Mouse (Mus musculus) midbrain, embryonic 16.5 days (tissue): Measurements from ENCODE around the gene Sik1. TPM values are rescaled to one million over a fixed set of nuclear protein-coding genes. Genes with fewer than 3 reads are reported as not detected.

Experiments used
- ATAC-seq: fragments of 200-750 bp; cut with Nextera tagmentation; 2 replicates; pipeline ENCODE4 v1.8.0; 2017; ENCODE audit warnings: moderate TSS enrichment
- H3K27ac ChIP-seq: fragments of 300-500 bp; sonication (generic); 2 replicates; pipeline ENCODE4 v1.5.1; 2014; ENCODE audit warnings: mild to moderate bottlenecking, low read length, mixed read lengths
- H3K27me3 ChIP-seq: fragments of 300-500 bp; sonication (generic); 2 replicates; pipeline ENCODE4 v1.6.1; 2014; ENCODE audit warnings: low read depth, low read length, mixed read lengths; ENCODE audit not compliant: control insufficient read depth, insufficient read depth
- H3K36me3 ChIP-seq: fragments of 300-500 bp; sonication (generic); 2 replicates; pipeline ENCODE4 v1.6.1; 2014; ENCODE audit warnings: mild to moderate bottlenecking, low read length, moderate library complexity, mixed read lengths; ENCODE audit not compliant: control insufficient read depth, insufficient read depth
- H3K4me1 ChIP-seq: fragments of 300-500 bp; sonication (generic); 2 replicates; pipeline ENCODE4 v1.6.1; 2014; ENCODE audit warnings: mild to moderate bottlenecking, low read length, mixed read lengths; ENCODE audit not compliant: control insufficient read depth, insufficient read depth
- H3K4me2 ChIP-seq: fragments of 300-500 bp; sonication (generic); 2 replicates; pipeline ENCODE4 v1.6.1; 2014; ENCODE audit warnings: mild to moderate bottlenecking, low read length, mixed read lengths
- H3K4me3 ChIP-seq: fragments of 300-500 bp; sonication (generic); 2 replicates; pipeline ENCODE4 v1.5.1; 2014; ENCODE audit warnings: low read depth, mild to moderate bottlenecking, low read length, moderate library complexity, mixed read lengths
- H3K9ac ChIP-seq: fragments of 300-500 bp; sonication (generic); 2 replicates; pipeline ENCODE4 v1.6.1; 2014; ENCODE audit warnings: low read depth, low read length, mixed read lengths
- H3K9me3 ChIP-seq: fragments of 300-500 bp; sonication (generic); replicated peaks from 2 replicates; pipeline ENCODE4 v1.6.1; 2014; ENCODE audit warnings: mild to moderate bottlenecking, low read length, mixed read lengths; ENCODE audit not compliant: control insufficient read depth, poor library complexity, severe bottlenecking
- WGBS: fragments of 180-500 bp; shearing (Covaris S2); extraction: QIAGEN DNeasy Blood & Tissue Kit; methylation state at CpG from one replicate; pipeline ENCODE4 v1.1.7; 2014; 5-methylcytosine and 5-hydroxymethylcytosine counted together
- polyA plus RNA-seq: library from polyadenylated mRNA; unstranded; fragments of >200 nt; fragmentation: Nextera tagmentation; extraction: Ambion mirVana; gene quantifications from 2 replicates; pipeline ENCODE4 v1.2.1, GENCODE M21; 2015

Gene Sik1
- polyA plus RNA-seq, 1 experiment from 2014 or later = 16.7 TPM

GRCm38 (mm10) chr17:31824812-31825211 is 30.8 kb downstream of the Sik1 start:
- Histone ChIP-seq H3K9me3 (no peaks in the 10 kb centered on the region), H3K27me3 (no peaks in the 10 kb centered on the region), H3K4me3 (no peak overlapping the region), H3K27ac (no peak overlapping the region), H3K4me2 (no peak overlapping the region), H3K36me3 (no peaks in the 10 kb centered on the region), H3K4me1 (no peaks in the 10 kb centered on the region), H3K9ac (no peak overlapping the region)
- WGBS = 91% methylated on average over 7 of the region's 7 CpGs
- no peak for ATAC-seq

- ATAC-seq = no peak
- Histone ChIP-seq H3K4me2 (no peak overlapping the region), H3K9ac (0 out of 2 replicates have a peak overlapping the region, but pooled peaks have one; percentile 22), H3K27ac (no peak overlapping the region), H3K4me3 (no peak overlapping the region), H3K4me1 (peaks cover 14% of the 10 kb centered on the region), H3K9me3 (no peaks in the 10 kb centered on the region), H3K36me3 (no peaks in the 10 kb centered on the region), H3K27me3 (no peaks in the 10 kb centered on the region)
- 43% methylated on average over 11 of the region's 13 CpGs for WGBS
Observed at GRCm38 (mm10) chr17:31821136-31821933, 34.3 kb downstream of the Sik1 start.

GRCm38 (mm10) chr17:31820099-31820846 is 35.3 kb downstream of the Sik1 start:
- H3K4me3 ChIP-seq = no peak overlapping the region
- no peak for ATAC-seq
- H3K4me1 ChIP-seq = peaks cover 14% of the 10 kb centered on the region
- H3K4me2 ChIP-seq = no peak overlapping the region
- H3K9me3 ChIP-seq = no peaks in the 10 kb centered on the region
- WGBS = 41% methylated on average over 4 of the region's 4 CpGs
- H3K27ac ChIP-seq = no peak overlapping the region
- H3K9ac ChIP-seq = no peak overlapping the region
- no peaks in the 10 kb centered on the region for H3K27me3 ChIP-seq
- no peaks in the 10 kb centered on the region for H3K36me3 ChIP-seq

- H3K4me3 ChIP-seq = no peak overlapping the region
- H3K27ac ChIP-seq = no peak overlapping the region
- WGBS = 61% methylated on average over 9 of the region's 9 CpGs
- peaks cover 18% of the 10 kb centered on the region for H3K4me1 ChIP-seq
- no peak for ATAC-seq
- H3K27me3 ChIP-seq = no peaks in the 10 kb centered on the region
- H3K36me3 ChIP-seq = no peaks in the 10 kb centered on the region
- H3K9ac ChIP-seq = no peak overlapping the region
- H3K4me2 ChIP-seq = no peak overlapping the region
- H3K9me3 ChIP-seq = no peaks in the 10 kb centered on the region
Observed at GRCm38 (mm10) chr17:31819372-31819771, 36.2 kb downstream of the Sik1 start.

GRCm38 (mm10) chr17:31817815-31818214 is 37.8 kb downstream of the Sik1 start:
- no peaks in the 10 kb centered on the region for H3K27me3 ChIP-seq
- H3K4me1 ChIP-seq = peaks cover 20% of the 10 kb centered on the region
- no peak overlapping the region for H3K4me2 ChIP-seq
- no peak overlapping the region for H3K4me3 ChIP-seq
- H3K27ac ChIP-seq = peak overlapping the region; percentile 82
- H3K9ac ChIP-seq = peak overlapping the region; percentile 42; the same call in 1 of the 2 replicates
- H3K9me3 ChIP-seq = no peaks in the 10 kb centered on the region
- WGBS = 100% methylated on average over 1 of the region's 1 CpGs
- no peaks in the 10 kb centered on the region for H3K36me3 ChIP-seq
- no peak for ATAC-seq

GRCm38 (mm10) chr17:31817203-31817602 is 38.4 kb downstream of the Sik1 start:
- H3K9ac ChIP-seq = peak overlapping the region; percentile 42; the same call in 1 of the 2 replicates
- no peaks in the 10 kb centered on the region for H3K9me3 ChIP-seq
- ATAC-seq = peak; percentile 82

GRCm38 (mm10) chr17:31814848-31815247 is 40.8 kb downstream of the Sik1 start:
- 88% methylated on average over 1 of the region's 1 CpGs for WGBS
- no peak overlapping the region for H3K4me3 ChIP-seq
- peak overlapping the region; percentile 46 for H3K27ac ChIP-seq
- peaks cover 24% of the 10 kb centered on the region for H3K4me1 ChIP-seq
- no peak overlapping the region for H3K4me2 ChIP-seq
- no peaks in the 10 kb centered on the region for H3K36me3 ChIP-seq
- H3K27me3 ChIP-seq = no peaks in the 10 kb centered on the region
- no peak overlapping the region for H3K9ac ChIP-seq
- H3K9me3 ChIP-seq = no peaks in the 10 kb centered on the region
- ATAC-seq = no peak

More at GRCm38 (mm10) chr17:31817203-31817602, 38.4 kb downstream of the Sik1 start:
- H3K27me3 ChIP-seq = no peaks in the 10 kb centered on the region
- H3K27ac ChIP-seq = peak overlapping the region; percentile 82
- H3K4me3 ChIP-seq = no peak overlapping the region
- H3K36me3 ChIP-seq = no peaks in the 10 kb centered on the region
- H3K4me2 ChIP-seq = peak overlapping the region; percentile 20; the same call in 1 of the 2 replicates
- WGBS = 8% methylated on average over 5 of the region's 5 CpGs
- H3K4me1 ChIP-seq = peaks cover 20% of the 10 kb centered on the region

- H3K4me3 ChIP-seq = no peak overlapping the region
- H3K9ac ChIP-seq = no peak overlapping the region
- no peaks in the 10 kb centered on the region for H3K27me3 ChIP-seq
- 52% methylated on average over 3 of the region's 3 CpGs for WGBS
- no peaks in the 10 kb centered on the region for H3K36me3 ChIP-seq
- H3K4me1 ChIP-seq = peaks cover 27% of the 10 kb centered on the region
- no peak overlapping the region for H3K4me2 ChIP-seq
- no peak for ATAC-seq
- no peaks in the 10 kb centered on the region for H3K9me3 ChIP-seq
- peak overlapping the region; percentile 61 for H3K27ac ChIP-seq
Observed at GRCm38 (mm10) chr17:31813938-31814622, 41.5 kb downstream of the Sik1 start.
